Mouse (Mus musculus) heart, embryonic 14.5 days (tissue): ENCODE measurements at regions not wholly inside any gene's neighbourhood (a gene's known extent, or its start where the extent isn't known, plus 50 kb on each side); places are given as distances from the start of the nearest gene placed in this dataset.

ENCODE experiments used
- ATAC-seq: fragments of 200-750 bp; cut with Nextera tagmentation; 2 replicates; pipeline ENCODE4 v1.8.0; 2017; ENCODE audit warnings: low read depth, moderate TSS enrichment; ENCODE audit not compliant: insufficient number of reproducible peaks, insufficient read depth, low FRiP score
- H3K27ac ChIP-seq, 2 experiments: fragments of 200-500 bp in 1 of 2; fragments of 300-500 bp in 1 of 2; sonication (generic) in 1 of 2; replicated peaks in 1 of 2; 2 replicates each; pipeline ENCODE4 v1.5.1; 2012 to 2014; ENCODE audit warnings: low read depth in 2 of 2, low read length in 2 of 2, control low read depth in 1 of 2, mild to moderate bottlenecking in 1 of 2, mixed read lengths in 1 of 2; ENCODE audit not compliant: control insufficient read depth in 1 of 2, insufficient read depth in 1 of 2
- H3K27me3 ChIP-seq: fragments of 300-500 bp; sonication (generic); 2 replicates; pipeline ENCODE4 v1.6.1; 2014; ENCODE audit warnings: mild to moderate bottlenecking, low read length, control low read depth; ENCODE audit not compliant: control insufficient read depth, insufficient read depth
- H3K36me3 ChIP-seq: fragments of 300-500 bp; sonication (generic); 2 replicates; pipeline ENCODE4 v1.6.1; 2014; ENCODE audit warnings: mild to moderate bottlenecking, control low read depth, low read length, mixed read lengths; ENCODE audit not compliant: control insufficient read depth, insufficient read depth
- H3K4me1 ChIP-seq, 2 experiments: fragments of 200-500 bp in 1 of 2; fragments of 300-500 bp in 1 of 2; sonication (generic) in 1 of 2; 2 replicates each; pipeline ENCODE4 v1.6.1; 2012 to 2014; ENCODE audit warnings: low read length in 2 of 2, control low read depth in 1 of 2, mixed read lengths in 1 of 2; ENCODE audit not compliant: control insufficient read depth in 2 of 2, insufficient read depth in 2 of 2
- H3K4me2 ChIP-seq: fragments of 300-500 bp; sonication (generic); 2 replicates; pipeline ENCODE4 v1.6.1; 2014; ENCODE audit warnings: mild to moderate bottlenecking, low read length
- H3K4me3 ChIP-seq, 2 experiments: fragments of 200-500 bp in 1 of 2; fragments of 300-500 bp in 1 of 2; sonication (generic) in 1 of 2; 2 replicates each; pipeline ENCODE4 v1.5.1; 2012 to 2014; ENCODE audit warnings: low read length in 2 of 2, mild to moderate bottlenecking in 2 of 2, control low read depth in 1 of 2, low read depth in 1 of 2, moderate library complexity in 1 of 2; ENCODE audit not compliant: control insufficient read depth in 1 of 2, insufficient read depth in 1 of 2
- H3K9ac ChIP-seq: fragments of 300-500 bp; sonication (generic); 2 replicates; pipeline ENCODE4 v1.6.1; 2014; ENCODE audit warnings: mild to moderate bottlenecking, low read length
- H3K9me3 ChIP-seq: fragments of 300-500 bp; sonication (generic); 2 replicates; pipeline ENCODE4 v1.6.1; 2016; ENCODE audit warnings: low read length, control low read depth; ENCODE audit not compliant: control insufficient read depth
- WGBS: fragments of 180-500 bp; shearing (Covaris S2); extraction: QIAGEN DNeasy Blood & Tissue Kit; methylation state at CpG from one replicate; pipeline ENCODE4 v1.1.7; 2014; 5-methylcytosine and 5-hydroxymethylcytosine counted together

GRCm38 (mm10) chr2:166251421-166251820 lies 96.0 kb upstream of the Sulf2 start:
- H3K4me3 ChIP-seq = no peak overlapping the region

DNA sequence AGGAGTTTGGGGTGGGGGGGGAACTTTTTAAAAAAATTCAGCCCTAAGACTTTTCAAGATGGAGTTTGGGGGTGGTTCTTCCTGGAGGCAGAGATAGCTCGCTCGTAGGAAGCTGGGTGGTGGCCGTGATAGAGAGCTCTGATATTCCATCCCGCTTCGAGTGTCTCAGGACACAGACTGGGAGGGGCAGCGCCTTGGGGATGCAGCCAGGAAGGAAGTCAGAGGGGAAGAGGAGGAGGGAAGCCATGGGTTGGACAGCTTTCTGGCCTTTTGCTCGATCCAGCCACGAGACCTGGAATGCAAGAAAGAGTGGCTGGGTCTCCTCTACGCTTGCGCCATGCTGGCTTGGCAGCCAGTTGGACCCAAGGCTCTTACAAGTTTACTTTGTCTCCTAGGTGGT lies 95.1 kb upstream of the Sulf2 start:
- 73% methylated on average over 10 of the region's 10 CpGs for WGBS
- ATAC-seq = no peak
- no peaks in the 10 kb centered on the region for H3K9me3 ChIP-seq

More at GRCm38 (mm10) chr2:166251421-166251820, 96.0 kb upstream of the Sulf2 start:
- Histone ChIP-seq H3K27me3 (no peaks in the 10 kb centered on the region), H3K36me3 (no peaks in the 10 kb centered on the region), H3K4me2 (no peak overlapping the region), H3K9me3 (no peaks in the 10 kb centered on the region), H3K4me1 (peaks cover 9 to 15% of the 10 kb centered on the region in 2 experiments), H3K9ac (no peak overlapping the region), H3K27ac (0 out of 4 replicates have a peak overlapping the region, but pooled peaks of 1 of the 2 experiments have one; percentile 6)
- 64% methylated on average over 5 of the region's 5 CpGs for WGBS
- ATAC-seq = no peak

DNA sequence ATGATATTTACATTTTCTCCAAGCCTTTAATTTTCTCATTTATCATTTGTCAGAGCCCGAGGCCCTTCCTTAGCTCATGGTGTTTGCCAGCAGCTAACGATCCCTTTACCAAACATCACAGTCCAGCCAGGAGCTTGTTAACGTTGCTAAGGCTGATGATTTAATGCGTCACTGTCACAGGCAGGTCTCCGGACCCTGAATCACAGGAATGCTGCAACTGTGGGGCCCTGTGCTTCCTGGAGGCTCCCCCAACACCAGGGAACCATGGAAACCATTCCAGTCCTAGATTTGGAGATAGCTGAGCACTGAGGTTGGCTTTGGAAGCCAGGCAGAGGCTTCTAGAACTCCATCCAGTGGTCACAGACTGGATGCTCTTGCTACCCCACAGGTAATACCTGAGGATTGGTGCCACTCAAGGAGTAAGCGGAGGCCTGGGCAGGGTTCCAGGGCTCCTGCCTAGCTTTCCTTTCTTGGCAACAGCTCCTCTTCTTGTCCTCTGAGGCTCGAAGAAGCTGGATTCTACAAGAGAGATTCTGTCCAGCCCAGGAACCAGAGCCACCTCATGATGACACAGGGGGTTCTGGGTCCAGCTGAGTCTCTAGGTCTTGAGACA lies 94.0 kb upstream of the Sulf2 start:
- no peak overlapping the region for H3K4me3 ChIP-seq
- H3K9ac ChIP-seq = no peak overlapping the region
- H3K4me2 ChIP-seq = no peak overlapping the region
- H3K4me1 ChIP-seq = peaks cover 0 to 8% of the 10 kb centered on the region in 2 experiments; a peak in 2 of 4 replicates
- 35% methylated on average over 7 of the region's 7 CpGs for WGBS
- ATAC-seq = no peak
- H3K27ac ChIP-seq = no peak overlapping the region
- H3K9me3 ChIP-seq = no peaks in the 10 kb centered on the region
- H3K36me3 ChIP-seq = no peaks in the 10 kb centered on the region
- H3K27me3 ChIP-seq = no peaks in the 10 kb centered on the region

More for the DNA sequence above, 95.1 kb upstream of the Sulf2 start:
- no peak overlapping the region for H3K27ac ChIP-seq
- peaks cover 6 to 10% of the 10 kb centered on the region in 2 experiments for H3K4me1 ChIP-seq
- H3K9ac ChIP-seq = no peak overlapping the region
- no peaks in the 10 kb centered on the region for H3K36me3 ChIP-seq
- H3K4me2 ChIP-seq = no peak overlapping the region
- no peaks in the 10 kb centered on the region for H3K27me3 ChIP-seq
- H3K4me3 ChIP-seq = no peak overlapping the region

- Histone ChIP-seq H3K27ac (no peak overlapping the region), H3K4me3 (no peak overlapping the region), H3K4me1 (peaks cover 5 to 15% of the 10 kb centered on the region in 2 experiments), H3K4me2 (no peak overlapping the region), H3K27me3 (no peaks in the 10 kb centered on the region), H3K9ac (no peak overlapping the region), H3K9me3 (no peaks in the 10 kb centered on the region), H3K36me3 (no peaks in the 10 kb centered on the region)
- ATAC-seq = no peak
- 84% methylated on average over 17 of the region's 17 CpGs for WGBS
These were observed 91.1 kb upstream of the Sulf2 start for GRCm38 (mm10) chr2:166246401-166247189.

DNA sequence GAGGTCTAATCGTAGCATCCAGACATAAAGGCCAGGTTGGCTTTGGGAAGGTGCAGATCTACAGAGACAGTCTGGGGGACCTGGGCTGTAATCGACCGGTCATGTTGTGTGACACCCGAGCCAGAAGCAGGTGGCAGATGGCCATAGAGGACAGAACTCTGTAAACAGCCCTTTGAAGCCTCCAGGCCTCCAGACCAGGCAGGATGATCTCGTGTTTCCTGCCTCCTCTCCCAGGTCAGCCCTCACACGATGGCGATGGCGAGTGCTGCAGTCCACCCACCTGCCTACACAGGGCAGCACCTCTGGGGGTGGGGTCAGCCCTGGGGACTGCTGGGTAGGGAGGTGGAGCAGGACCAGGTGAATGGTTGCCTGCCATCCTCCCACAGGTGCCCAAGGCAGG lies 89.8 kb upstream of the Sulf2 start:
- ATAC-seq = no peak
- no peaks in the 10 kb centered on the region for H3K27me3 ChIP-seq
- H3K27ac ChIP-seq = no peak overlapping the region
- H3K4me1 ChIP-seq = peaks cover 5 to 11% of the 10 kb centered on the region in 2 experiments
- no peaks in the 10 kb centered on the region for H3K36me3 ChIP-seq
- no peaks in the 10 kb centered on the region for H3K9me3 ChIP-seq
- H3K4me2 ChIP-seq = no peak overlapping the region
- WGBS = 62% methylated on average over 8 of the region's 8 CpGs
- H3K4me3 ChIP-seq = no peak overlapping the region
- no peak overlapping the region for H3K9ac ChIP-seq

- H3K9ac ChIP-seq = no peak overlapping the region
- H3K36me3 ChIP-seq = no peaks in the 10 kb centered on the region
- no peaks in the 10 kb centered on the region for H3K9me3 ChIP-seq
- no peaks in the 10 kb centered on the region for H3K27me3 ChIP-seq
- no peak overlapping the region for H3K4me3 ChIP-seq
- H3K4me2 ChIP-seq = no peak overlapping the region
- no peak for ATAC-seq
- H3K27ac ChIP-seq = 0 out of 4 replicates have a peak overlapping the region, but pooled peaks of 1 of the 2 experiments have one; percentile 33
- peaks cover 5 to 6% of the 10 kb centered on the region in 2 experiments for H3K4me1 ChIP-seq
- WGBS = 65% methylated on average over 14 of the region's 14 CpGs
These were observed 87.5 kb upstream of the Sulf2 start for GRCm38 (mm10) chr2:166242786-166243521.

DNA sequence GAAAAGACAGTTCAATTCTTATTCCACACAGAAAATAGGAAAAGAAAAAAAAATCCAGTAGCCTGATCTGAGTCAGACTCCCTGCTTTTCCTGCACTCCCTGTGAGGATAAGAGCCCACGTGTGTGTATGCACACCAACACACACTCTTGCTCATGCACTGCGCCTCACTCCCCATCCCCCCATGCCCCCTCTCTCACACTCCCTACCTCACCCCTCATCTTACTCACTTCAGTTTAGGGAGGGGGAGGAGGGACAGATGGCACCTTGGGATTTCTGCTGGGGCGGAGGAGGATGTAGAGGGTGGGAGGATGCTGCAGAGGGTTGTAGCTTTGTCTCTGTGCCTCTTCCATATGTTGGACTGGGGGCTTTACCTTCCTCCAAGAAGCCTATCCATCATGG lies 85.8 kb upstream of the Sulf2 start:
- no peak for ATAC-seq
- Histone ChIP-seq H3K4me3 (no peak overlapping the region), H3K9ac (no peak overlapping the region), H3K36me3 (no peaks in the 10 kb centered on the region), H3K9me3 (no peaks in the 10 kb centered on the region), H3K27me3 (no peaks in the 10 kb centered on the region), H3K4me1 (peaks cover 5 to 9% of the 10 kb centered on the region in 2 experiments), H3K27ac (no peak overlapping the region), H3K4me2 (no peak overlapping the region)
- 87% methylated on average over 3 of the region's 3 CpGs for WGBS
